Mouse (Mus musculus): Measurements from ENCODE around the gene Soga1. TPM values are rescaled to one million over a fixed set of nuclear protein-coding genes. Genes with fewer than 3 reads are reported as not detected.

Gene Soga1
- polyA plus RNA-seq, 1 experiment from 2014 or later: 5.3 TPM

GRCm38 (mm10) chr2:156970253-156970652, 108.8 kb downstream of the Soga1 start:
- Histone ChIP-seq H3K4me3 (ENCODE audit: low read depth, low read length) (no peak overlapping the region), H3K4me1 (replicated peaks; ENCODE audit: control insufficient read depth, insufficient read depth, low read length) (peaks cover 2% of the 10 kb centered on the region), H3K9me3 (ENCODE audit: control insufficient read depth, low read length) (no peaks in the 10 kb centered on the region), H3K27ac (ENCODE audit: low read depth, low read length) (no peak overlapping the region), H3K27me3 (replicated peaks; ENCODE audit: control insufficient read depth, insufficient read depth, low read length) (no peaks in the 10 kb centered on the region), H3K36me3 (ENCODE audit: control insufficient read depth, insufficient read depth, low read length) (no peaks in the 10 kb centered on the region), H3K4me2 (no peak overlapping the region), H3K9ac (ENCODE audit: low read depth, low read length) (no peak overlapping the region)
- WGBS: 68% methylated on average over 7 of the region's 7 CpGs
- DNase-seq (ENCODE audit: low spot score): no peak
- no peak for ATAC-seq (replicated peaks; ENCODE audit: low FRiP score)

GRCm38 (mm10) chr2:156968501-156968900, 110.6 kb downstream of the Soga1 start:
- no peak for DNase-seq (ENCODE audit: low spot score)
- Histone ChIP-seq H3K9me3 (ENCODE audit: control insufficient read depth, low read length) (no peaks in the 10 kb centered on the region), H3K4me3 (ENCODE audit: low read depth, low read length) (no peak overlapping the region), H3K9ac (ENCODE audit: low read depth, low read length) (no peak overlapping the region), H3K36me3 (ENCODE audit: control insufficient read depth, insufficient read depth, low read length) (no peaks in the 10 kb centered on the region), H3K27me3 (replicated peaks; ENCODE audit: control insufficient read depth, insufficient read depth, low read length) (no peaks in the 10 kb centered on the region), H3K4me2 (no peak overlapping the region), H3K27ac (ENCODE audit: low read depth, low read length) (no peak overlapping the region), H3K4me1 (replicated peaks; ENCODE audit: control insufficient read depth, insufficient read depth, low read length) (peaks cover 2% of the 10 kb centered on the region)
- 84% methylated on average over 4 of the region's 4 CpGs for WGBS
- ATAC-seq (replicated peaks; ENCODE audit: low FRiP score): no peak

GRCm38 (mm10) chr2:156967388-156967787, 111.7 kb downstream of the Soga1 start:
- ATAC-seq (replicated peaks; ENCODE audit: low FRiP score) (no peak), DNase-seq (ENCODE audit: low spot score) (no peak)
- Histone ChIP-seq H3K9ac (ENCODE audit: low read depth, low read length) (no peak overlapping the region), H3K4me3 (ENCODE audit: low read depth, low read length) (no peak overlapping the region), H3K36me3 (ENCODE audit: control insufficient read depth, insufficient read depth, low read length) (no peaks in the 10 kb centered on the region), H3K9me3 (ENCODE audit: control insufficient read depth, low read length) (no peaks in the 10 kb centered on the region), H3K4me2 (no peak overlapping the region), H3K27ac (ENCODE audit: low read depth, low read length) (no peak overlapping the region), H3K27me3 (replicated peaks; ENCODE audit: control insufficient read depth, insufficient read depth, low read length) (no peaks in the 10 kb centered on the region), H3K4me1 (replicated peaks; ENCODE audit: control insufficient read depth, insufficient read depth, low read length) (peaks cover 2% of the 10 kb centered on the region; the same call in 1 of the 2 replicates)
- 74% methylated on average over 6 of the region's 6 CpGs for WGBS

Other genes starting within 250 kb of the Soga1 start
- gene Tgif2, start 239.2 kb downstream of the Soga1 start, polyA plus RNA-seq (2014; fragmentation: Nextera tagmentation; extraction: Ambion mirVana): 33.3 and 40.0 TPM in 2 replicates
- gene 4930518I15Rik, start 221.3 kb downstream of the Soga1 start, polyA plus RNA-seq (2014; fragmentation: Nextera tagmentation; extraction: Ambion mirVana): 3.6 and 5.1 TPM in 2 replicates
- 247 and 278 TPM in 2 replicates for gene Rab5if, start 216.1 kb downstream of the Soga1 start, polyA plus RNA-seq (2014; fragmentation: Nextera tagmentation; extraction: Ambion mirVana)
- gene Sla2, start 192.1 kb downstream of the Soga1 start, polyA plus RNA-seq (2014; fragmentation: Nextera tagmentation; extraction: Ambion mirVana): 11.6 and 11.9 TPM in 2 replicates
- 58.9 and 68.3 TPM in 2 replicates for gene Ndrg3, start 87.2 kb downstream of the Soga1 start, polyA plus RNA-seq (2014; fragmentation: Nextera tagmentation; extraction: Ambion mirVana)
- 45.0 and 45.7 TPM in 2 replicates for gene Dsn1, start 72.1 kb downstream of the Soga1 start, polyA plus RNA-seq (2014; fragmentation: Nextera tagmentation; extraction: Ambion mirVana)
- gene Tldc2, start 7.8 kb upstream of the Soga1 start, polyA plus RNA-seq (2014; fragmentation: Nextera tagmentation; extraction: Ambion mirVana): not detected in 2 replicates
- gene Samhd1, start 56.0 kb upstream of the Soga1 start, polyA plus RNA-seq (2014; fragmentation: Nextera tagmentation; extraction: Ambion mirVana): 33.1 and 33.2 TPM in 2 replicates
- gene Rbl1, start 125.3 kb upstream of the Soga1 start, polyA plus RNA-seq (2014; fragmentation: Nextera tagmentation; extraction: Ambion mirVana): 29.2 and 33.7 TPM in 2 replicates
- 302 and 331 TPM in 2 replicates for gene Rpn2, start 199.8 kb upstream of the Soga1 start, polyA plus RNA-seq (2014; fragmentation: Nextera tagmentation; extraction: Ambion mirVana)
- gene Mroh8, start 200.3 kb upstream of the Soga1 start, polyA plus RNA-seq (2014; fragmentation: Nextera tagmentation; extraction: Ambion mirVana): 0.29 and 0.57 TPM in 2 replicates

Measured in liver, embryonic 11.5 days (tissue).